ENCODE assay signal across 8 mouse cellular contexts in genomic region chr2:166353447-166354111, GRCm38 (mm10).
DNase-seq lines count a peak whose midpoint lies in the region; ATAC-seq and TF ChIP-seq lines count a peak whose summit lies in the region.

No protein-coding gene starts in this region.

- peaks cover 33% of the 10 kb centered on the region for H3K4me1 ChIP-seq in heart, embryonic 11.5 days (ENCODE audit: control insufficient read depth, insufficient read depth, low read length)
- peaks cover 16% of the 10 kb centered on the region; the same call in 1 of the 2 replicates for H3K4me1 ChIP-seq in kidney, postnatal 0 days (replicated peaks; ENCODE audit: insufficient read depth, low read length)
- H3K4me1 ChIP-seq in neural tube, embryonic 12.5 days, result peaks cover 29% of the 10 kb centered on the region

- H3K9me3 ChIP-seq in heart, embryonic 11.5 days (replicated peaks; ENCODE audit: control insufficient read depth, low read length), result no peaks in the 10 kb centered on the region
- no peaks in the 10 kb centered on the region for H3K9me3 ChIP-seq in kidney, postnatal 0 days (replicated peaks; ENCODE audit: low read length)
- H3K9me3 ChIP-seq in neural tube, embryonic 12.5 days, result no peaks in the 10 kb centered on the region

- no peak overlapping the region for H3K27ac ChIP-seq in heart, embryonic 11.5 days (ENCODE audit: low read depth, low read length)
- H3K27ac ChIP-seq in kidney, postnatal 0 days, result no peak overlapping the region
- no peak overlapping the region for H3K27ac ChIP-seq in neural tube, embryonic 12.5 days

- ATAC-seq in heart, embryonic 11.5 days (replicated peaks; ENCODE audit: insufficient number of reproducible peaks, low FRiP score, low TSS enrichment), result no peak
- no peak for ATAC-seq in kidney, postnatal 0 days (replicated peaks; ENCODE audit: low FRiP score, low read depth)
- ATAC-seq in neural tube, embryonic 12.5 days (ENCODE audit: low FRiP score, low read depth), result peak; percentile 64; the same call in 1 of the 2 replicates
- no peak for ATAC-seq in erythroblast, adult 5-6 weeks (replicated peaks; ENCODE audit: low FRiP score, poor library complexity, severe bottlenecking)
- ATAC-seq in CD4-positive, CD25-positive, alpha-beta regulatory T cell, adult 4 months, result no peak

- no peak overlapping the region for H3K4me3 ChIP-seq in C2C12 (ENCODE audit: insufficient read depth, poor library complexity, severe bottlenecking)
- H3K4me3 ChIP-seq in heart, embryonic 11.5 days (ENCODE audit: low read depth, low read length), result no peak overlapping the region
- H3K4me3 ChIP-seq in kidney, postnatal 0 days (replicated peaks; ENCODE audit: low read depth, low read length), result no peak overlapping the region
- no peak overlapping the region for H3K4me3 ChIP-seq in neural tube, embryonic 12.5 days

- H3K79me3 ChIP-seq in C2C12 (ENCODE audit: low read depth), result no peaks in the 10 kb centered on the region

- peak overlapping the region; percentile 22; the same call in 1 of the 2 replicates for H3K9ac ChIP-seq in heart, embryonic 11.5 days (ENCODE audit: low read depth, low read length)
- no peak overlapping the region for H3K9ac ChIP-seq in kidney, postnatal 0 days (ENCODE audit: low read depth, low read length)
- no peak overlapping the region for H3K9ac ChIP-seq in neural tube, embryonic 12.5 days

- no peaks in the 10 kb centered on the region for H3K36me3 ChIP-seq in C2C12 (ENCODE audit: control insufficient read depth, insufficient read depth)
- no peaks in the 10 kb centered on the region for H3K36me3 ChIP-seq in heart, embryonic 11.5 days (ENCODE audit: control insufficient read depth, insufficient read depth, low read length)
- H3K36me3 ChIP-seq in kidney, postnatal 0 days (ENCODE audit: insufficient read depth, low read length), result no peaks in the 10 kb centered on the region
- no peaks in the 10 kb centered on the region for H3K36me3 ChIP-seq in neural tube, embryonic 12.5 days

- no peak for TF ChIP-seq CTCF in C2C12 (IDR thresholded peaks at IDR 0.05; ENCODE audit: control insufficient read depth, insufficient read depth, insufficient read length)
- TF ChIP-seq CTCF in kidney, postnatal 0 days (IDR thresholded peaks at IDR 0.05; ENCODE audit: low read depth), result no peak

- peak; percentile 70 to 76 for DNase-seq in adrenal gland, postnatal 36 days
- DNase-seq in kidney, postnatal 0 days (ENCODE audit: low spot score), result peak; percentile 62
- no peak for DNase-seq in right cerebral cortex, postnatal 25 days

- H3K4me2 ChIP-seq in heart, embryonic 11.5 days, result no peak overlapping the region
- no peak overlapping the region for H3K4me2 ChIP-seq in kidney, postnatal 0 days (ENCODE audit: low read length)
- H3K4me2 ChIP-seq in neural tube, embryonic 12.5 days (replicated peaks), result no peak overlapping the region

- H3K27me3 ChIP-seq in C2C12 (ENCODE audit: control insufficient read depth, insufficient read depth, insufficient read length), result no peaks in the 10 kb centered on the region
- no peaks in the 10 kb centered on the region for H3K27me3 ChIP-seq in heart, embryonic 11.5 days (ENCODE audit: control insufficient read depth, insufficient read depth, low read length)
- 0 out of 2 replicates have a peak, but pooled peaks cover 4% of the 10 kb centered on the region for H3K27me3 ChIP-seq in kidney, postnatal 0 days (ENCODE audit: insufficient read depth, low read length)
- peaks cover 11% of the 10 kb centered on the region; the same call in 1 of the 2 replicates for H3K27me3 ChIP-seq in neural tube, embryonic 12.5 days (replicated peaks)

- H3ac ChIP-seq in C2C12 (ENCODE audit: control insufficient read depth, insufficient read length, low read depth), result peak overlapping the region; percentile 22

- 66% methylated on average over 12 of the region's 12 CpGs for WGBS in heart, embryonic 11.5 days (ENCODE audit: insufficient replicate concordance)
- 54% methylated on average over 12 of the region's 12 CpGs for WGBS in kidney, postnatal 0 days
- 55% methylated on average over 12 of the region's 12 CpGs for WGBS in neural tube, embryonic 12.5 days

- H3K79me2 ChIP-seq in C2C12 (ENCODE audit: control insufficient read depth, insufficient read depth), result no peaks in the 10 kb centered on the region

TF ChIP-seq in C2C12, 6 proteins besides CTCF, POLR2A, EP300 and RAD21:
- TF ChIP-seq MYOG (IDR thresholded peaks at IDR 0.05; ENCODE audit: control insufficient read depth, extremely low read depth, insufficient read length) (no peak), FOSL1 (IDR thresholded peaks at IDR 0.05; ENCODE audit: insufficient read depth, low read length, poor library complexity, severe bottlenecking) (peak; percentile 75), CEBPB (IDR thresholded peaks at IDR 0.05; ENCODE audit: low read depth) (no peak), MAX (IDR thresholded peaks at IDR 0.05) (peak; percentile 86), USF1 (IDR thresholded peaks at IDR 0.05; ENCODE audit: low read depth) (peak; percentile 76), MYOD1 (IDR thresholded peaks at IDR 0.05; ENCODE audit: control insufficient read depth, insufficient read length, low read depth) (peak; percentile 80)
